Mouse (Mus musculus): ENCODE measurements around the gene Diablo.
"Not testable (repeated sequence)": the region's sequence is repeated elsewhere in the genome, so short reads cannot be mapped to it uniquely, and the experiment has no call there.

Gene Diablo

GRCm38 (mm10) chr5:123523692-123524392, at the start of gene Diablo:
Gene Diablo, minus strand, starts transcription at chr5:123524176.
- DNase-seq (ENCODE audit: low spot score), result peak; percentile 99

DNA sequence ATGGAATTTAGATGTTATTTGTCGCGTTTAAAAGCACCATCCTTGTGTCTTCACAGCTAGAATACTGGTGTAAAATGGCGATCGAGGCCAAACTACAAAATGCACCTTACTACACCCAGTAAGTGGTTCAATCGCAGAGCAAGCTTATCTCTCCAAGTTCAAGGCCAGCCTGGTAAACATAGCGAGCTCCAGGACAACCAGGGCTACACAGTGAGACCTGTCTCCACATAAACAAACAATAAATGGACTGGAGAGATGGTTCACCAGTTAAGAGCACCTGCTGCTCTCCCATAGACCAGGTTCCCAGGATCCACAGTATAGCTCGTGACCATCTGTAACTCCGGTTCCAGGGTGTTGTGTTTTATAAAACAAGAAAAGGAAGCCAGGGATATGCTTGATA, 49.4 kb upstream of the Diablo start:
- no peak for DNase-seq (ENCODE audit: low spot score)

DNA sequence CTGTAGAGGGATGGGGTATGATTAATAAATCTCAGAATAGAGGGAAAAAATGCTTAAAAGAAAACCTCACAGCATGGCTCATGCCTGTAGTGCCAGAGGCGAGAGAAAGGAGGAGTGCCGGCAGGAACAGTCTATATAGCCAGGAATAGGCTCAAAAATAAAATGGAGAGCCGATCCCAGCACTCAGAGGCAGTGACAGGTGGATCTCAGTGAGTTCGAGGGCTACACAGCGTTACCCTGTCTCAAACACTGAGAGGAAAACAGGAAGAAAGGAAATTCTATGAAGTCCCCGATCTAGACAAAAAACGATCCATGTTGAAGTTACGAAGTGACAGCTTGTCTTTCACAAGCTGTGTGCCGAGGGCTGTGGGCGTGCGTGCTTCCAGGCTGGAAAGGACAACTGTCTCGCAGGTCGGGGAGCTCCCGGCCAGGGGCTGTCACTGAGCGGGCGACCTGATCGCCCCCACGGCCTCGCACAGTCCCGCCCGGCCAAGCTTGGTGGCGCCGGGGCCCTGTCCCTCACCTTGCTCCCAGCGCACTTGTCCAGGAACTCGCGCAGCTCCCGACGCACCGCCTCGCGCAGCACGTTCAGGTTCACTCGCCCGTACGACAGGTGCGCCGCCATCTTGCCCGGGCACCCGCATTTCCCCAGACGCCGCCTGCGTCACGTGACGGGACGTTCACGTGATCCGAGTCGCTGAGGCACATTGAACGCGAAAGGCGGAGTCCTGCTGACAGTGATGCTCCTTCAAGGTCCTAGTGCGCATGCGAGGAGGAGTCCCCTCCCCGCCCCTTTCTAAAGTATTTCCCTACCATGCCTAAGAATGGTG, 48.6 kb upstream of the Diablo start, which contains the start of gene Vps33a:
TSS of gene Vps33a (minus strand) at position 682 of the 830 bp plus-strand sequence.
- DNase-seq (ENCODE audit: low spot score), result peak; percentile 98

GRCm38 (mm10) chr5:123561128-123561527, 37.2 kb upstream of the Diablo start:
- DNase-seq (ENCODE audit: low spot score), result no peak

GRCm38 (mm10) chr5:123559588-123559987, 35.6 kb upstream of the Diablo start:
- DNase-seq (ENCODE audit: low spot score), result no peak

- no peak for DNase-seq (ENCODE audit: low spot score)
Measured at GRCm38 (mm10) chr5:123556451-123556850, 32.5 kb upstream of the Diablo start.

DNA sequence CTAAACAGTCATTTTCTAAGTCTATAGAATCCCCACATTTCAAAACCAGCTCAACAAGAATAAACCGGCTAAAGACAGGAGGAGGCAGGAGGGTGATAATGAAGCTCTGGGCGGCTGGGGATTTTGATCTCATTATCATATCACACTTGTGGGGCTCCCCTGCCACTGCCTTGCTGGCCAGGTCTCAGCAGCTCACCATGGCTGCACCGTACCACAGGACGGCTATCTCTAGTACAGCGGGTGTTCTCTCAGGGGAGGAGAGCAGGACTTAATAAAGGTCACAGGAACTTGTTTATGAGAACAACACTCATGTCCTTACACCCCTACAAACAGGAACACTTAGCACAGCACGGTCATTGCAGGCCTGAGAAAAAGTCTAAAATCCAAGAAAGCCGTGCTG, 31.7 kb upstream of the Diablo start:
- DNase-seq (ENCODE audit: low spot score), result no peak

- DNase-seq (ENCODE audit: low spot score), result no peak
Measured at GRCm38 (mm10) chr5:123533801-123534200, 9.8 kb upstream of the Diablo start.

DNA sequence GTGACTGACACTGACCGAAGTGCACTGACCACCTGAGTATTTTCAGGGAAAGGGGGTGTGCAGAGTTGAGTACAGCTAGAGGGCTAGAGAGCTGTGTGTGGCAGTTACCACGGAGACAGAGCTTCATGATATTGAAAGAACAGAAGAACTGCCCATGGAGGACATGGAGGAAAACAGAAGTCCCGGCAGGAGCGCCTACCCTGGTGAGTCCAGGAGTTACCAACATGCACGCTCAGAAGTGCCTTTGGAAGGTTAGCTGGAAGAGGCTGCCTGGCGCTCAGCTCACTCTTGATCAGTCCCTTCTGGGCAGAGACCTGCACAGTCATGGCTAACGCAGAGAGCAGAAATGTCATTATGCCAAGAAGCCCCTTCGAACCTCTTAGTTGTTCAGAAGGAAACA, 6.1 kb upstream of the Diablo start:
- no peak for DNase-seq (ENCODE audit: low spot score)

- DNase-seq (ENCODE audit: low spot score), result no peak
Measured at GRCm38 (mm10) chr5:123528641-123529040, 4.7 kb upstream of the Diablo start.

DNA sequence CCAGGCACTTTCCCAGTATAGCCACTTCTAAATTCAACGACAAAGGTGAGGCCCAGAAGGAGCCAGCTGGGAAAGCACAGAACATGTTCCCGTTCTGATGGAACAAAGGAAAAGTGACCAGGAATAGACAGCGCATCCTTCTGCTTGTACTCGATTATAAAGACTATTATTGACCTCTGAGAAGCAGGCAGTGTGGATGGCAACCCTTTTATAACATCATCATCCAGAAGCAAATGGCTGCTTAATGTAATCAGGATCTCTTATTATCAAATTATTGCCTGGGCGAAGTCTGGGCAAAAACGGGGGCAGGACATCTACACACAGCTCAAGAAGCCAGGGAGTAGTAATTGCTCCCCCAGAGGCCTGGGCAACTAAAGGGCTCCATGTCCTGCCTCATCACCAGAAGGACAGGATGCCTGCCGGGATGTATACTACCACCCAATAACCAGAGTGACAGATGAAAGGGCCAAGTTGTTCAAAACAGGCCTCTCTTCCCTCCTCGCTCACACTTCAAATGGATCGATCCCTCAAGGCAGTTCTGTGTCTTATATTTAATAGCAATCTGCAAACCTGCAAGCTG, 2.0 kb upstream of the Diablo start:
- no peak for DNase-seq (ENCODE audit: low spot score)

DNA sequence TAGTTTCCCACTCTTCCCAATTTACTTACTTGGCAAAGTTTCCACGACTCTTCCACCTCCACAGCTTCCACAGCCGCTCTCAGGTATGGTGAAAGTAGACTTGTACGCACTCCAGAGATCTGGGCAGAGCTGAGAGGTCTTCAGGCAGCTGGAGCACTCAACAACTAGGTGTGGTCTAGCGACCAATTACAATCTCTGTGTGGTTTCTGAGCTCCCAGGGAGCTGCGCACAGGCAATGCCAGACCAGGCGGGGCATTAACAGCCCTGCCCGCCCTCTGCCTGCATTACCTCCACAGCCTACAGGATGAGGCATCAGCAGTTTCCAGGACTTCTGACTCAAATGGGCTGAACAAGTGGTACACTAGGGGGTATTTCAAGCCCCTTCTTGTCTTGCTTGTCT, 1.3 kb upstream of the Diablo start, which contains the start of gene Gm49027:
TSS of gene Gm49027 (minus strand) at position 208 of the 400 bp plus-strand sequence.
- no peak for DNase-seq (ENCODE audit: low spot score)

DNA sequence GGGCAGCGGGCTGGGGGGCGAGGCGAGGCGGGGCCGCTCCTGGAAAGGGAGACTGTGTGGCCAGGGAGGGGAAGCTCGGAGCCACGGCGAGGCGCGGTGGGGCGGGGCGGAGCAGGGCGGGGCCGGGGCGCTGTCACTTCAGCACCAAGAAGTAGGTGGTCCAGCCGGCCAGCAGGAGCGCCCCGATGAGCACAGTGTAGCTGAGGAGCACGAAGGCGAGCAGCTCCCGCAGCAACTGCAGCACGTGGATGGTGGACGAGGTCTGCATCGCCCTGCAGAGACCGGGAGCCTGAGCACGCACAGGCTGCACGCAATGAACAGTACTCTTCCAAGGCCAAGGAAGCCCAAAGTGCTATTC, 396 bp upstream of the Diablo start:
- no peak for DNase-seq (ENCODE audit: low spot score)

GRCm38 (mm10) chr5:123522166-123522565, 1.8 kb downstream of the Diablo start:
- no peak for DNase-seq (ENCODE audit: low spot score)

GRCm38 (mm10) chr5:123521621-123522020, 2.4 kb downstream of the Diablo start:
- no peak for DNase-seq (ENCODE audit: low spot score)

- no peak for DNase-seq (ENCODE audit: low spot score)
Measured at GRCm38 (mm10) chr5:123520666-123521065, 3.3 kb downstream of the Diablo start.

- no peak for DNase-seq (ENCODE audit: low spot score)
Measured at GRCm38 (mm10) chr5:123514871-123515270, 9.1 kb downstream of the Diablo start.

DNA sequence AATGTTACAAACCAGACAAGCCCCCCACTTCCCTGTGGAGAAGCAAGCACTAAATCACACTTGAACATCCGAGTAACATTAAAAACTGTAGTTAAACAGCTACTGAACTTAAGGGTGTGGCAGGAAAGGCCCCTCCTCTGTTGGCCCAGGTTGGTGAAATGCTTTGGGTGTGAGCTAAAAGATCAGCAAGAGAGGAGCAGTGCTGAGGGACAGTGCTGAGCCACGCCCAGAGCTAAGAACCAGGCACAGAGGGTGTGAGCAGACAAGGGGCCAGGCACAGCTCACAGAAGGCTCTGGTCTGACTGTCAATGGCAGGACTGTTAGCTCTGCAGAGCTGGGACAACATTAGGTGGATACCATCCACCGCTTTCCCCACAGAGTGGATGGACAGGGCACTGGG, 11.9 kb downstream of the Diablo start:
- no peak for DNase-seq (ENCODE audit: low spot score)

DNA sequence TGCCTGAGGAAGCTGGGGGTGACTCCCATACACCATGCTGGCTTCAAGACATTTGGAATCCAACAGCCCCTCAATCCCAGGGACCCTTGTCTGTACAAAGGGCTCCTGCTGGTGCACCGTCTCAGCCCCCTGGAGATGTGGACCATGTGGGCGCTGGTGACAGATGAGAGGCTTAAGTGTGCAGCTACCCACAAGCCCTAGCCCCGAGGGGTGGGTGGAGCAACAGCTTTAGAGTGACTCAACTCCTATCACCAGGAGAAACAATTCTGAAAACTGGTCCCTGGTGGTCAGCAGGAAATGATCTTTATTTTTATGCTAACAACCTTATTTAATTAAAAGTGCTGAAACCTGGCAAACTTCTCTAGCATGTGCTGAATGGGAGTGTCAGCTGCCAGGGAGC, 12.6 kb downstream of the Diablo start:
- DNase-seq (ENCODE audit: low spot score), result not testable (repeated sequence)

DNA sequence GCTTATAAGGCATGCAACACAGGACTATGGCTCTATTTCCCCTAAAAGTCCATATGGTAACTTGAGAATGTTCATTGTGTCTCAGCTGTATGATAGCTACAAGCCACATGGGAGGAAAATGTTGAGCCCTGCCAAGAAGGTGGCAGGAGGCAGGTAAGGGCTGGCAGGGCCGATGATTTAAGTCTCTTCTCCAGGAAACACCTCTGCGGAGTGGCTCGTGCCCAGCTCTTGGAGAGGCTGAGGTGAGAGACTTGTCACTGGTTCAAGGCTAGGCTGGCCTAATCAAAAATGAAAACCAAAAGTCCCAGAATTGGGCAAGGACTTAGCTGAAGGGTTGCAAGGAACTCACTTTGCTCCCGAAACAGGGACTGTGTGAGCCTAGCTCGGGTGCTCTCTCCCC, 13.8 kb downstream of the Diablo start, which contains the start of gene B3gnt4:
TSS of gene B3gnt4 (plus strand) at position 301 of the 400 bp plus-strand sequence.
- DNase-seq (ENCODE audit: low spot score), result no peak

DNA sequence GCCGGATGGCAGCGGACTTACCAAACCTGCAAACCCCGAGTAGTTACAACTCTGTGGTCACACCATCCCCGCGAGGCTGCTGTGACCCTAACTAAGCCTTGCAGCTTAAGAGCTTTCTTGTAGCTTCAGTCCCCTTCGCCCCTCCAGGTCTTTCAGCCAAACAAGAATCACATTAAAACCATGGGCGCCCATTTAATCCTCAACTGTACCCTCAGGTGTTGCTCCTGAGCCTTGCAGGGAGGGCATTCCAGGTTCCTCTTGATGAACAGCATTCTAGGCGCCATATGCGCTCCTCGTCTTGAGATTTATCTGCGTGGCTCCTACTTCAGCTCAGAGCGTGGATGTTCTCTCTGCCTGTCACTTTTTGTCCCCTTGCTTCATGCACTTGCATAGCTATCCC, 15.1 kb downstream of the Diablo start:
- DNase-seq (ENCODE audit: low spot score), result no peak

GRCm38 (mm10) chr5:123507936-123508723, 15.8 kb downstream of the Diablo start:
- peak; percentile 74 for DNase-seq (ENCODE audit: low spot score)

Data from lung, postnatal 25 days (tissue).